Mouse (Mus musculus) c-Kit-positive CD71-negative TER-119-negative erythroid progenitor cells, embryonic 14.5 days (primary cell): Measurements from ENCODE around the gene Gabra6.

Experiments used
- DNase-seq: peaks from one replicate; pipeline ENCODE4 v3.0.0-alpha.2; 2013; ENCODE audit warnings: low read depth

Gene Gabra6

GRCm38 (mm10) chr11:42320882-42321281 lies at the start of gene Gabra6:
TSS of gene Gabra6 (minus strand) at chr11:42321072.
- no peak for DNase-seq

GRCm38 (mm10) chr11:42365544-42365943 lies 44.7 kb upstream of the Gabra6 start:
- DNase-seq: no peak

GRCm38 (mm10) chr11:42332121-42332520 lies 11.2 kb upstream of the Gabra6 start:
- no peak for DNase-seq

- no peak for DNase-seq
These were observed 5.4 kb upstream of the Gabra6 start for GRCm38 (mm10) chr11:42326262-42326661.

GRCm38 (mm10) chr11:42321560-42321959 lies 688 bp upstream of the Gabra6 start:
- DNase-seq: no peak

GRCm38 (mm10) chr11:42319521-42319920 lies 1.4 kb downstream of the Gabra6 start:
- DNase-seq: no peak

GRCm38 (mm10) chr11:42319101-42319500 lies 1.8 kb downstream of the Gabra6 start:
- no peak for DNase-seq

GRCm38 (mm10) chr11:42317985-42318384 lies 2.9 kb downstream of the Gabra6 start:
- DNase-seq: no peak

GRCm38 (mm10) chr11:42314850-42315249 lies 6.0 kb downstream of the Gabra6 start:
- DNase-seq: no peak

GRCm38 (mm10) chr11:42310892-42311291 lies 10.0 kb downstream of the Gabra6 start:
- DNase-seq: no peak

- DNase-seq: no peak
These were observed 11.8 kb downstream of the Gabra6 start for GRCm38 (mm10) chr11:42309086-42309485.

- DNase-seq: no peak
These were observed 14.8 kb downstream of the Gabra6 start for GRCm38 (mm10) chr11:42306095-42306494.

- no peak for DNase-seq
These were observed 61.9 kb downstream of the Gabra6 start for GRCm38 (mm10) chr11:42258978-42259377.
